Mouse (Mus musculus) small intestine, adult 10 weeks (tissue): Measurements from ENCODE around the gene Actn1. TPM values are rescaled to one million over a fixed set of nuclear protein-coding genes. Genes with fewer than 3 reads are reported as not detected.

Source experiments
- polyA plus RNA-seq: library from polyadenylated mRNA; stranded (reverse); fragments of 350-450 nt; fragmentation: Illumina TruSeq; extraction: RNeasy Lipid Tissue Mini Kit (QIAGEN cat#74804); gene quantifications from one replicate; pipeline ENCODE4 v1.2.3, GENCODE M21; 2014; ENCODE audit warnings: low replicate concordance

Actn1 gene
- polyA plus RNA-seq, result 25.9 TPM

GRCm38 (mm10) chr12:80260056-80260743 is at the start of gene Actn1:
Gene Actn1 (minus strand): TSS chr12:80260371.

Other genes starting within 250 kb of the Actn1 start
- gene Zfp36l1, start 147.4 kb downstream of the Actn1 start, polyA plus RNA-seq, result 179 TPM
- 14.4 TPM for gene Dcaf5, start 176.2 kb upstream of the Actn1 start, polyA plus RNA-seq
- gene Exd2, start 202.7 kb upstream of the Actn1 start, polyA plus RNA-seq, result 15.9 TPM